Mouse (Mus musculus) cerebellum, postnatal 10 days (tissue): ENCODE results near the gene Astn2.

Experiments
- DNase-seq, 2 experiments: peaks; one replicate each; pipeline ENCODE4 v3.0.0; 2021; ENCODE audit warnings: mixed read lengths in 2 of 2

Gene Astn2

DNA sequence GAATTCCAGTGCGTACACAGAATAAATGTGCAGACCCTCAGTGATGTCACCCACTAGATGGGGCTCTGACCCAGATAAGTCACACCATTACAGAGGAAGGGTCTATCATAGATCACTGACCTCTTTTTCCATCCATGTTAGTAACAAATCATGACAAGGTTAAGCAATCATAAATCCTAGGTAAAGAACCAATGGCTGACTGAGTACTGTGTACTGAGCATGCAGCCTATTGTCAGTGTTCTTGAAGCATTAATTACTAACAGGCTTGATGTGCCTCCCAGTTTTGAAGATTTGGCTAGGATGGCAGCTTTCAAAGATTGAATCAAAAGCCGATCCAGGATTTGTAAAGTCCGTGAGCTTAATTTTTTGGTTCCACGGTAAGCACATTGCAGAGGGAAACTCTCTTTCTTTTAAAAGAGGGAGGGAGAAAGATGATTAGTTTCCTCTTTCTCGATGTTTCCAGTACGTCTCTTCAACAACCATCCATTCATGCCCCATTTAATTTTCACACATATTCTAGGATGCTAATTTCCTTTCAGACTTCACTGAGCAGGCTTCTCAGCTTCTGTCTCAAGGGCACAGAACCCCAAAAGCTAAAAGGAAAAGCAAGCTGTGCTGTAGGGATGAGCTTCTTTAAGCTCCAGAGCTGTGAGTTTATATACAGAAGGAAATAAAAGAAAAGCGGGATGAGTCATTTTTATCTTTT, 93.9 kb downstream of the Astn2 start:
- DNase-seq = peak in 1 of 2 experiments; percentile 8

DNA sequence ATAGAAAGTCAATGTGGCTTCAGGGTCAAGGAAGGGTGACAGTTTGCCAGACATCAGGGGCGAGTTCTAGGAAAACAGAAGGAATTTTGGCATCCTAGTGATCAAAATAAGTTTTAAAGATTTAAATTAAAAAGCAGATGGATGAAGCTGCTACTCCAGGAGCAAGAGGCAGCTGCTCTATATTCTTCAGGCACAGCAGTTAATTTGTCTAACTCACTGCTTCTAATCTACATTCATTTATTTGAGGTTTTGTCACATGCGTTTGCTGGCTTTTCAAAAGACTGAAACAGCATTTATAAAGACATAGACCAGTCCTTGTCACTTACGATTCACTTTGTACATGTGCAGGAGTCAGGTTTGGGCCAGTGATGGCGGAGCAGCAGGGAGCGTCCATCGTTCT, 98.0 kb downstream of the Astn2 start:
- no peak for DNase-seq

DNA sequence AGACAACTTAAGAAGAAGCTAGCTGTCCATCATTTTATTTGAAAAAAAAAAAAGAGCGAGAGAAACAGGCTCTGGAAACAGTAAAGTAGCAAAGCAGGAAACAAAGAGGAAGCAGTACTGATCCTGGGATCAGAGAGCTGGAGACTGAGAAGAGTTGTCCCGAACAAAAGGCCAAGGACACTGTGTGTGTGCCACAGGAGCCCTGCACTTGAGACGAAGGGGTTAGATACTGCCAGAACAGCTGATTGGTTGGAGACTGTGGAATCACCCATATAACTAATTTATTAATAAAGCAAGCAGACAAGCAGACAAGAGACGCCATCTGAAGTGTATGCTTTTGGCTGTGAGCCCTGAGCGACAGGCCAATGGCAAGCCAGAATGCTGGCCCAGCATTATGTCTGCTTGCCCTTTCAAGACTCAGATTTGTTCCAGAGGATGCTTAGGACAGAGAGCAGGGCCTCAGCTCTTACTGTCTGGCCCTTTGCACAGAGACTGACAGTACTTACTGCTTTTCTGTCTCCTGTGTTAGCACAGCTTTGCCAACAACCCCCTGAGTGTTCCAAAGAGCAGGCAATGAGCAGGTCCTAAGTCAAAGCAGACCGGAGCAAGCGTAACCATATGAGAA, 101.6 kb downstream of the Astn2 start:
- DNase-seq = peak; percentile 73 to 82

DNA sequence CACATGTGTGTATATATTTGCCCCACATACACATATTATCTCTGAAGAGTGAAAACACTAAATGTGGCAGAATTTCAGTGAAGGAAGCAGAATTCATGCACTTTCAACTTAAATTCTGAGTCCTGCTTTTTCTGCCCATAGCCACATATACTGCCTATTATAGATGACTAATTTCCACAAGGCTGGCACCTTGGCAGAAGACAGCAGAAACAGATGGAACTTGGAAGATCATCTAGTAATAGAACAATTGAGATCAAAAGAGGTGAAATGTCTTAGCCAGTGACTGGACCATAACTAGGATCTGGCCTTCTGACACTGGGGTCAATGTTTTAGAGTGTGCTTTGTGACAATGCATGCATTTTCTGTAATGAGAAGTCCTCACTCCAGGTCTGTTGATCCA, 119.4 kb downstream of the Astn2 start:
- DNase-seq = no peak

DNA sequence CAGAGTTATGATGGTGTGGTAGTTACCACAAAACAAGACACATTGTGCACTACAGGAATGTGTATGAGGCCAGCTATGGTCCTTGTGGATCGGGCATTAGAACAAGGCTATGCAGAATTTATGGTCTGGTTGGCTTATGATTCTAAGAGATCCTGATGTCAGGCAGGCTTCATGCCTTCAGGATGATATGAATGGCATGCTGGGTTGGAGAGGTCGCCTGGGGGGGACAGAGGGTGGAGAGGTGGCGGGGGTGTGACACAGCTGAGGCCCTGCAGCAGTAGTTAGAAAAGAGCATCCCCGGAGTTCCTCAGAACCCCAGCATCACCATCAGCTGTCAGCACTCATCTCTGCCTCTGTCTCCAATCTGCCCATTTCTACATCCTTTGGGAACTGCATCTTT, 128.3 kb downstream of the Astn2 start:
- DNase-seq = peak; percentile 36 to 54

DNA sequence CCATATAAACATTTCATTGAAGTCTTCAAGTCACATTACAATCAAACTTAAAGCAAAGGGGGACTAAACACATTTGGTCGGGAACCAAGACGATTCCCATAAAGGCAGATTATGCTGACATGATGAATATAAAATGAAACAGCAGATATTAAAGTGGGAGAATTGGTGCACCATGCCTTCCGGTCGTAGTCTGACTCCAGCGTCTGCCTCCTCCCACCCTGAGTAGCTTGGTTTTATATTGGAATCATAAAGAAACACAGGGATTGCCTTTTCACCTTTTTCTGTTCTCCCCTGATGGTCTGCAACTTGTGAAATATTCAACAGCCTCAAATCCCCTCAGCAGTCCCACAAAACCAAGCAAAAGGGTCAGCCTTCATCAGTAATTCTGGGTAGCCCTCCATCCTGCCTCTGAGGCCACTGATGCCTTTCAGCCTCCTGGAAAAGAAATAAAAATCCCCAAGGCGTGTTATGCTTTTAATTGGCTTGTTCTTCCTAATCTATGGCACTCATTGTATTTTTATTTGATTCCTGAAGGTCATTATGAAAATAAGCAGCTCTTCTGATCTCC, 132.8 kb downstream of the Astn2 start:
- no peak for DNase-seq

DNA sequence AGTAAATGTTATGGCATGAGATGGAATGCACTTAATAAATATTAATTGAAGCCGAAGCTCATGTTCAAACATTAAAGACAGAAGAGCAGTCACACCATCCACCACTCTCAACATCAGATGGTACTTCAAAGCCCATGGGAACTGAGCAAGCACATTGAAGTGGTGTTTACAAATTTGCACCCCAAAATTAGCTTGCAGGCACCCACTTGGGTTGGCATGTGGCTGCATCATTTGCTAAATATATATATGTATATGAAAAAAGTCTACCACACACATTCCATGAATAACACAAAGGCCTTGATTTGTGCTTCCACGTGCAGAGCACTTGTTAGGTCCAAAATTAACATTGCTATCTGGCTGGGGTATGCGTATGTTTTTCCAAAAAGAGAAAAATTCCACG, 140.4 kb downstream of the Astn2 start:
- DNase-seq = no peak

DNA sequence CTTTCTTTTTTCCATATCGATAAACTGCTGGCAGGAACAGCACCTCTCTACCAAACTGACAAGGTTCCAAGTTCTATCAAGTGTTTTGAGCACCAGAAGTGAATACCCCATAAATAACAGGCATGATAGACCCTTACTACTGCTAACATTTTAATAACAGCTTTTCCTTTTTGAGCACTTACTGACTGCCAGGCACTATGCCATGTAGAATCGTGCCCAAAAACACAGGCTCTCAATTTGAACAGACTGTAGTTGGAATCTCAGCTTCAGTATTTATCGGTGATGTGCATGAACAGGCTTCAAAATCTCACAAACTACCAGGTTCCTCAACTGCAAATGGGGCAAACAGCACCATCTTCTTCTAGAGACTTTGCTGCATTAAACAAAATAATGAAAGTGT, 143.1 kb downstream of the Astn2 start:
- peak; percentile 52 to 60 for DNase-seq

DNA sequence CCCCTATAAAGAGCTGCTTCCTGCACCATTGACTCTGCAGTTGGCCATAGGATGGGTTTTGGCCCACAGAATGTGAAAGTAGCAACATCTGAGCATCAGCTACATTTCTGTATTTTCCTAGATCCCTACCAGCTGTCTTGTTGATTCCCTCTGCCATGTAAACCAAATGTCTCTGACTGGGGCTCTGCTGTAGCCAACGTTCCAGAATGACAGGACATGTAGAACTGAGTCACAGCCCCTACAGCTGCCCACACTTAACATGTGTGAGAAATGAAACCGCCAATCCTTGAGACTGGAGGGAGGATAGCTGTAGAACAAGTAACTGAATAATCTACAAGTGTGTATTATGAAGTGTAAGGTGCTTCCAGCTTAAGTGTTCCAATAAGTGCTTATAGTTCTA, 145.5 kb downstream of the Astn2 start:
- DNase-seq = no peak

DNA sequence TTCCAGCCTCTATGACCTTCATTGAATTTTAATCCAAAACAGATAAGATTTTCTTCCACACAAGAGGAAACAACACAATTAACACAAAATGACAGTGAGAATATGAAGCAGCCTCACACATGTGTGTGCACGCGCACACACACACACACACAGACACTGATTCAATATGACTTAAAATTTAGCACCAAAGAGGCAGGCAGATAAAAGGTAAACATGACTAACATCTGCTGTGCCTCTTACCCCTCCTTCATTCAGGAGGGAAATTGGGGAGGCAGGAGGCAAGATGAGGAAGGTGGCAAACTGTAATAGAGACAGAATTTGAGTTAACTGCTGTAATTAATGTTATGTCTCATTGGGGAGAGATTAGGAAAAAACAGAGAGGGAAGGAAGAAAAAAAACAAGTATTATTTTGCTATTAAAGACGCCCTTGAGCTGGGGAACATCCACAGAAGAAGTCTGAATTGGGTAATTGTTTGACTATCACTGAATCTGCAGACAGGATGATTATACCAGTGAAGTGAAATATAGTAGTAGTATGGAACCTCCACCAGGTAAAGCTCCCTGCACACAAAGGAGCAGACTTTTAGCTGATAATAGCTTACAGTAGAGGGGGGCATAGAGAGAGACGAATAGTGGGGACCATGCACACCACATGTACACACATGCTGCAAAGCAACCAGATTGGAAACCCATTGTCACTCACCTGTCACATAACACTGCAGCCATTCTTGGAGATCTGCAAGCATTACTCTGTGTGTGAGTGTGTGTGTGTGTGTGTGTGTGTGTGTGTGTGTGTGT, 149.5 kb downstream of the Astn2 start:
- DNase-seq = no peak

DNA sequence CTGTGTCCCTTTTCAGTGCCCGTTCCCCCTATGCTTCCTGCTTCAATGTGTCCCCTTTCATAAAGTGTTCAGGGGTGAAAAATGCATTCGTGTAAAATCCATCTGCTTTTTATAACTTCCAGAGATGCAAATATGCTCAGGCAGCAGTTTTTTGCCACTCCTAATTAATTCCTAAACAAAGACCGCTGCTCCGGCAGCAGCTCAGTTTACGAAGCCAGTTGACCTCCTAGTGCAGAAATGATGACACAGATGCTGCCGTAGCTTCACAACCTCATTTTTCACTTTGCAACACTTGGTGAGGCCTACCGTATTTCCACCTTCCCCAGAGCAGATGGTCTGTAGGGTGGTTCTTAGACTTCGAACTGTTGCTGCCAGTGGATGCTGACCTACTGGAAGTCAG, 155.9 kb downstream of the Astn2 start:
- DNase-seq = no peak

DNA sequence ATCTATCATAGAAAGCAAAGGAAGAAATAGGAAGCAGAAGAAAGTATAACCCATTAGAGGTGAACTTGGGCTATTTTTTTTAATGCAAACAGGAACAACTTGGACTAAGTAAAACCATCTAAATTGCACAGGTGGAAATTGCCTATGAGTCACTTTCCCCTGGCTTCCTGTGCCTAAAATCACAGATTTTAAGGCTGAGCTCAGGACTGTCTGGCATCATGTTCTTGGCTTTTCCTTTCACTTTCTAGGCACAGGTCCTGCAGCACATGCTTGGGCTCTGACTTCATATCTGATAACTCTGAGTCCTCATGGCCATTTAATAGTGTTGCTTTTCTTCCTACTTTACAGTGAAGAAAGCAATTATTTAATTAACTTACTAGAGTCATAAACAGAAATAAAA, 161.7 kb downstream of the Astn2 start:
- DNase-seq = peak in 1 of 2 experiments; percentile 11

DNA sequence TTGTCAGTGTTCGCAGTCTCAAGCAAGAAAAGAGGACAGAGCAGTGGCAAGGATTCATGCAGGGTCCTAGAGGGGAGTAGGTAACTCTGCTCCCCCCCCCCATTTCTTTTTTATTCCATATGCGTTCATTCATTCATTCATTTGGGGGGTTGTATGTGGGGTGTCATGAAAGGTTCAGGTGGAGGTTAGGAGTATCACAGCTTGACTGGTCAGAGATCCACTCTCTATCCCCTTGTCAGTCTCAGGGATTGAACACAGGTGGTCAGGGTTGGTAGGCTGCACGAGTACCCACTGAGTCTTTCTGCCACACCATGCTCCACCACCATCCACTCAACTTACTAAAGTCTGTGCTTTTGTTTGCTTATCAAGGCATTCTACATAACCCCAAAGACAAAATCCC, 171.6 kb downstream of the Astn2 start:
- DNase-seq = no peak

DNA sequence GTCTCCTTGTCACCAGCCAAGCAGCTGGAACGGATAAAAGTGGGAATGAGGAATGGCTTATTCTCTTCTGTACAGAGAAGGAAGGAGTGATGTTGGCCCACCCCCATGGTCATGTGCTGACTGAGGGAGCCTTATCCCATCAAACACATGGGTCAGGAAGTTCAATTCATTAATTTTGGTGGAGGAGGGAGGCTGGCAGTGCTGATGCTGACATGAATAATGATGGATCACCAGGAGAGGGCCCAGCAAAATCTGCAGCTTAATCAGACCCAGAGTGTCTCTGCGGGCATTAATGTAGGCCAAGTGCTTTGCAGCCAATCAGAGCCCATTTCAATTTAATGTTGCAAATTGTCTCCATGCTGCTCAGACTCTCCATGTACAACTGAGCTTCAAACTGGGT, 172.1 kb downstream of the Astn2 start:
- DNase-seq = no peak

DNA sequence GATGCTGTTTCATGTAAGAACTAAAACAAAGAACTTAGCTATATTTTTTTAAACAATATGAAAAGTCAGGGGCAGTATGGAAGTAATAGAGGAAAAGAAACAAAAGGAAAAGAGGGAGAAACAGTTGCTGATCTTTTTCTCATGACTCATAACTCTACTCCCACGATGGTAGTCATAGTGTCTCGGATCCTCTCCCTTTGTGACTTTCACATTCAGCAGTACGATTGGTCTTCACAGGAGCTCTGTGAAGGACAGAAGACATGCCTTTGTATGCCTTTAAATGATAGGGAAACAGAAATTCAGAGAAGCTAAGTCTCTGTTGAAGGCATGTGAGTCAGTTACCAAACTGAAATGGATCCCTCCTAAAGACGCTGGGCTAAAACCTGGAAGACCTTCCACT, 173.7 kb downstream of the Astn2 start:
- DNase-seq = no peak

DNA sequence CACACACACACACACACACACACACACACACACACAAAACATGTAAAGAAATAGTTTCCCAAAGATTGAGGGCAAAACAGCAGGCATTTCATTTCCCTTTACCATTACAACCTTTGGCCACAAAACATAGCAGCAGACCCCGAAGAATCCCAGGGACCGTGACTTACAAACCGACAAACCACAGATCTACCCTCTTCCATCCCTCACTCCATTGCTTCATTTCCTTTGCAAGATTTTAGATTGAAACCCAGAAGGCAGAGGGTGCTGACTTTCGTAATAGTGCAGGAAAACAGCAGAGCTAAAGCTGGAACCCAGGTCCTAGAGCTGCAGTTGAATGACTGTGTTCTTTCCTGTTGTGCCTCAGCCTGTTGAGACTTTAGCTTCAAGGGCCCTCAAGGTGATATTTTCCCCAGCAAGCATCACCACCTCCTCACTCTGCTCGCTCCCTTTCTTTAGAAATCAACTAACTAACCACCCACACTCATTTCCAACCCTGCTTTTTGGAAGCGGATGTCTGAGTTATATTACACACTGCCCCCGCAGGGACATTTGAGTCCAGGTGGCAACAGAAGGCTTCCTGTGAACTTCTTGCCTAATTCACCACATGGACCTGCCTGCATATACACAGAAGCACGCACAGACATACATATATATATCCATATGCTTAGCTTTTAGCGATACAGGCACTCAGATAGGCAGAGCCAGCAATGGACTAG, 181.7 kb downstream of the Astn2 start:
- DNase-seq = no peak

DNA sequence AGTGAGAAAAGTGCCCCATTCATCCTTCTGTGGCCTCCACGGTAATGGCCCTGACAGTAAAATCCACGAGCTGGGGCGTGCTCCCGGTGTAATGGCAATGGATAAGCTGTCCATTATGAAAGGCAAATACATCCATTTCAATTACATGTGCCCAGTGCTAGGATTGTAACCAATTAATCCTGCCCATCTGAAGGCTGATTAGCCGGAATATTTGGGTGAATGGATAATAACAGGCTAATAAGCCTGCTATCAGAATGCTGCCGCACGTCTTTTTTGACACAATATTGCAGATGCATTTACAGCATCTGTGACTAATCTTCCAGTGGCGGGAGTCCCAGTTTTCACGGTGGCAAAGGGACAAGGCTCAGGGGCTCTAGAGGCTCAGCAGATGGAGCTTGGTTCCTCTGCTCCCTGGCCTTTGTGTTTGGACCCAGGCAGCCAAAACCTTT, 189.2 kb downstream of the Astn2 start:
- peak; percentile 83 to 89 for DNase-seq

DNA sequence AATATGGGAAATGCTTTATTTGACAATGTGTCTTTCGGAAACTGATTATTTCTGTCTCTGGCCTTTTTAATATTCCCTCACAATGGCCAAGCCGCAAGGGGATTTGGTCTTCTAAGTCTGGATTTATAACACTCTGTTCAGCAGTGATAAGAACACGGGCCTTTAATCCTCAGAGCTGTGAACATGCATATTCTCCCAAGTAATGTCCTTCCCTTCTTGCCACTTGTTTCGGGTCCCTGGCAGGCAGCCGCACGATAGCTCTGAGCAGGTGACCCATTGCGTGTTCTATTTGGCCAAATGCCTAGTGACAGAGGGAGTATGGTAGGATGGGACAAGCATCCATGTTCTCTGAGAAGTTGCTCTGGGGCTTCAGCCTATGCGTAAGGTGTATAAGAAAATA, 214.8 kb downstream of the Astn2 start:
- DNase-seq = peak; percentile 52 to 56

DNA sequence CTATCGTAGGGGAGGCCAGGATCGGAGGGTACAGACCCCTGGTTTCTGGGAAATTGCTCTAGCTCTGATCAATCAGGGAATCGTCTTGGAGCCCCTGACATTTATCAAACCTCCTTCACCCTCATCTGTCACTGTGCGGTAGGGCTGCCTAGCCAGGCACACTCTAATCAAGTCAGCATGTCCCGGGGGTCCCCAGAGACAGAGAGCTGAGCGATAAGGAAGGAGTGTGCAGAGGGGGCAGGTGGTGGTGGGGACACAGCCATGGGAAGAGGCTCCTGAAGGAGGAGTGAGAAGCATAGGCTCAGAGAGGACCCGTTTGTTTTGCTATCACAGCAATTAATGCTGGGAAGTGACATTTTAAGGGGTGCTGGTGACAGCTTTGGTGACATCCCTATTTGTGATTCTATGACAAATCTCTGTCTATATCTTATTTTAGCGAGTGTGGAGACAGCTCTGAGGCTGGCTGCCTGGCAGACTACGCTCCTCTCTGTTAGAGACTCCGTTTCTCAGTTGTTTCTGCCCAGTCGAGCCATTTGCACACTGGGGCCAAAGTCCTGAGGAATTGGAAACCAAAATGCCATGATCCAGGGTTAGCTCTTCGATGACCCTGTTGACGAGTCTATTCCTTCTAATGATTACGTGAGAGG, 228.4 kb downstream of the Astn2 start:
- peak in 1 of 2 experiments; percentile 18 for DNase-seq

DNA sequence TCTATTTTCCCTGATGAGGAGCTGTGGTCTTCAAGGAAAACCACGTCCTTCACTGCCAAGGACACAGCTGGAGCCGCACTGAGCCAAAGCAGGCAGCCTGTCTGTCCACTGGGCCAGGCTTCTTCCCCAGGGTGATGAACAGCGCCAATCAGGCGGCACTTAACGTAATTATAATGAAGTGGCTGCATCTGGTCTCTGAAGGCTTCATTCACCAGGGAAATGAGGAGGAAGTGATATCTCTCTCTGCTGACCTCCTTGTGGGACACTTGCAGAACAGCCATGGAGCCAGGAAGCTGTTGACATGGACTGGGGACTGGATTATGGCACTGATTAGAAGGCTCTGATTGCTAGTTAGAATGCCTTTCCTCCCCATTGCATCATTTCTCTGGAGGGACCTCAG, 232.8 kb downstream of the Astn2 start:
- DNase-seq = peak; percentile 68 to 81

DNA sequence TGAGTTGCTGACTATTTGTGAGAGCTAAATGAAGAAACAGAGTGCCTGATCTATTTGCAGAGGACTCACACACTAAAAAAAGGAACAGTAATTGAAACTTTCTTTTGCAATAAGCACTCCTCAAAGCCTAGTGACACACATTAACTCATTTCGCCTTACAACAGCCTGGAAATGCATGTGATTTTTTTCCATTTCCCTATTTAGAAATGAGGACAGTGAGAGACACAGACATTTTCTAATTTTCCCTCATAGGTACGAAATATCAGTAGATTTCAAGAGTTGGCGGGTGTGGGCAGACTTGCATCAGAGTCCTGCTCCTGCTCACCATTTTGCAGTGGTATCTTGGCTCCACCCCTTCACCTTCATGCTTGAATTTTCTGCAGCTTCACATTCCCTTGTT, 233.6 kb downstream of the Astn2 start:
- no peak for DNase-seq

DNA sequence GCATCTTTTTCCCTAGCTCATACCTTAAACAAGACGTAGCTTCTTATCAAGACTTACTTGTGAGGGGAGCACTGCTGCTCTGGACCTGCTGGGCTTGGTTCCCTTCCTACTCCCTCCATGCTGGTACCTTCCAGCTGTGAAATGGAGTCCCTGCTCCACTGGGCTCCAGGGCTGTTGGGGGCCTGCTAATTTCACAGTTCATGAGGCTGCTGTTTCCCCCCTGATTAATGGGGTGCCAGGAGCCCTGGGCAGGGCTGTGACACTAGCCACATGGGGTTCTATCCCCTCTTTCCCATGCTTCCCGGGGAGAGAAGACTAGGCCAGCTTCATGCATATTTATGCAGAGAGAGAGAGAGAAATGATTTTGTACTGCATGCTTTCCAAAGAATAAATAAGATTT, 234.9 kb downstream of the Astn2 start:
- DNase-seq = no peak
